ENCODE assay signal across 23 mouse cellular contexts in genomic region chr17:73560208-73560784, GRCm38 (mm10).
DNase-seq lines count a peak whose midpoint lies in the region; ATAC-seq lines count a peak whose summit lies in the region.
"Had no signal": no experiment of that assay in that cellular context is flagged by ENCODE, and none has a peak within 500 bp of the region (broad histone marks: within the 10 kb centered on the region; RNA-seq: fewer than 3 reads in every experiment).

No protein-coding gene starts in this region.

- no peaks in the 10 kb centered on the region for H3K36me3 ChIP-seq in forebrain, embryonic 13.5 days (ENCODE audit: poor library complexity, severe bottlenecking)
- H3K36me3 ChIP-seq in forebrain, embryonic 10.5 days (replicated peaks): no peaks in the 10 kb centered on the region
- H3K36me3 ChIP-seq: hindbrain, embryonic 10.5 days; limb, embryonic 15.5 days; midbrain, embryonic 13.5 days had no signal

- no peak for DNase-seq in forebrain, embryonic 10.5 days (ENCODE audit: extremely low spot score, low spot score)
- DNase-seq in layer of hippocampus, adult 9-11 months: peak; percentile 24
- DNase-seq in layer of hippocampus, adult 8-10 months (ENCODE audit: low spot score in 2 of 2): no peak
- peak; percentile 37 for DNase-seq in brain, embryonic 18.5 days (ENCODE audit: low read depth, low spot score)
- DNase-seq in left cerebral cortex, postnatal 14 days (ENCODE audit: low spot score in 2 of 2): peak; percentile 20 to 56
- no peak for DNase-seq in MN1 (ENCODE audit: low spot score)
- DNase-seq: adrenal gland, postnatal 10 days; cerebellum, adult 11-12 months; cerebellum, postnatal 10 days; gastrocnemius, postnatal 14 days; lung, embryonic 14.5 days; lung, postnatal 36 days had no signal

- H3K4me3 ChIP-seq in forebrain, embryonic 13.5 days: no peak overlapping the region
- H3K4me3 ChIP-seq in forebrain, embryonic 10.5 days: no peak overlapping the region
- H3K4me3 ChIP-seq: hindbrain, embryonic 10.5 days; limb, embryonic 15.5 days; megakaryocyte, embryonic 14.5 days; midbrain, embryonic 13.5 days had no signal

- H3K9ac ChIP-seq in forebrain, embryonic 13.5 days: no peak overlapping the region
- H3K9ac ChIP-seq: limb, embryonic 15.5 days; liver, embryonic 14.5 days; lung, embryonic 14.5 days; midbrain, embryonic 13.5 days had no signal

- 81% methylated on average over 5 of the region's 5 CpGs for WGBS in forebrain, embryonic 13.5 days
- 89% methylated on average over 5 of the region's 5 CpGs for WGBS in forebrain, embryonic 10.5 days

- peak; percentile 45; the same call in 1 of the 2 replicates for ATAC-seq in forebrain, embryonic 13.5 days
- ATAC-seq in cerebellum, adult (ENCODE audit: insufficient number of reproducible peaks, low FRiP score, low TSS enrichment): no peak
- ATAC-seq: hindbrain, postnatal 0 days; intestine, postnatal 0 days; midbrain, embryonic 13.5 days had no signal

- H3K27me3 ChIP-seq in forebrain, embryonic 13.5 days: no peaks in the 10 kb centered on the region
- H3K27me3 ChIP-seq in forebrain, embryonic 10.5 days (ENCODE audit: poor library complexity, severe bottlenecking): no peaks in the 10 kb centered on the region
- H3K27me3 ChIP-seq: limb, embryonic 15.5 days; midbrain, embryonic 13.5 days had no signal

- intact Hi-C loops in left cerebral cortex, postnatal 14 days (cut with DNase I): no loop called here

- no peak overlapping the region for H3K4me2 ChIP-seq in forebrain, embryonic 13.5 days
- H3K4me2 ChIP-seq: heart, embryonic 11.5 days; limb, embryonic 15.5 days; lung, embryonic 14.5 days; midbrain, embryonic 13.5 days had no signal

- H3K27ac ChIP-seq in forebrain, embryonic 13.5 days: no peak overlapping the region
- H3K27ac ChIP-seq in forebrain, embryonic 10.5 days: no peak overlapping the region
- H3K27ac ChIP-seq: hindbrain, embryonic 10.5 days; hindbrain, postnatal 0 days; limb, embryonic 15.5 days; liver, embryonic 14.5 days; midbrain, embryonic 13.5 days; stomach, postnatal 0 days had no signal

- H3K4me1 ChIP-seq in forebrain, embryonic 13.5 days: no peaks in the 10 kb centered on the region
- H3K4me1 ChIP-seq in forebrain, embryonic 10.5 days: no peaks in the 10 kb centered on the region
- H3K4me1 ChIP-seq: hindbrain, embryonic 10.5 days; limb, embryonic 15.5 days; megakaryocyte, embryonic 14.5 days; midbrain, embryonic 13.5 days had no signal

- H3K9me3 ChIP-seq in forebrain, embryonic 13.5 days (replicated peaks): no peaks in the 10 kb centered on the region
- H3K9me3 ChIP-seq in forebrain, embryonic 10.5 days: no peaks in the 10 kb centered on the region
- H3K9me3 ChIP-seq: hindbrain, embryonic 10.5 days; limb, embryonic 15.5 days; megakaryocyte, embryonic 14.5 days; midbrain, embryonic 13.5 days had no signal

Comparison
In these comparisons a context has a peak if more than half of its experiments do, and no peak if none do; other contexts are left out.
1. DNase-seq: peak in layer of hippocampus, adult 9-11 months (single experiment), brain, embryonic 18.5 days (single experiment) and left cerebral cortex, postnatal 14 days (2 of 2); none in forebrain, embryonic 10.5 days (single experiment), layer of hippocampus, adult 8-10 months (0 of 2) and MN1 (single experiment).